Mouse (Mus musculus) liver, embryonic 11.5 days (tissue): Measurements from ENCODE around the gene Grip1. TPM values are rescaled to one million over a fixed set of nuclear protein-coding genes. Genes with fewer than 3 reads are reported as not detected.

Experiments used
- ATAC-seq: fragments of 200-750 bp; cut with Nextera tagmentation; replicated peaks from 2 replicates; pipeline ENCODE4 v1.8.0; 2017; ENCODE audit warnings: moderate number of reproducible peaks, mild to moderate bottlenecking, moderate TSS enrichment, moderate library complexity; ENCODE audit not compliant: low FRiP score
- DNase-seq: peaks from one replicate; pipeline ENCODE4 v3.0.0-alpha.2; 2017; ENCODE audit warnings: low spot score
- H3K27ac ChIP-seq: fragments of 300-500 bp; sonication (generic); 2 replicates; pipeline ENCODE4 v1.5.1; 2014; ENCODE audit warnings: mild to moderate bottlenecking, low read depth, low read length, control low read depth
- H3K27me3 ChIP-seq: fragments of 300-500 bp; sonication (generic); replicated peaks from 2 replicates; pipeline ENCODE4 v1.6.1; 2014; ENCODE audit warnings: low read length, mixed read lengths; ENCODE audit not compliant: control insufficient read depth, insufficient read depth
- H3K36me3 ChIP-seq: fragments of 300-500 bp; sonication (generic); 2 replicates; pipeline ENCODE4 v1.6.1; 2014; ENCODE audit warnings: mild to moderate bottlenecking, low read length, moderate library complexity, mixed read lengths; ENCODE audit not compliant: control insufficient read depth, insufficient read depth
- H3K4me1 ChIP-seq: fragments of 300-500 bp; sonication (generic); replicated peaks from 2 replicates; pipeline ENCODE4 v1.6.1; 2014; ENCODE audit warnings: low read length, mixed read lengths; ENCODE audit not compliant: control insufficient read depth, insufficient read depth
- H3K4me2 ChIP-seq: fragments of 300-500 bp; sonication (generic); 2 replicates; pipeline ENCODE4 v1.6.1; 2014; ENCODE audit warnings: mild to moderate bottlenecking, control low read depth, moderate library complexity
- H3K4me3 ChIP-seq: fragments of 300-500 bp; sonication (generic); 2 replicates; pipeline ENCODE4 v1.5.1; 2014; ENCODE audit warnings: low read depth, low read length, control low read depth
- H3K9ac ChIP-seq: fragments of 300-500 bp; sonication (generic); 2 replicates; pipeline ENCODE4 v1.6.1; 2014; ENCODE audit warnings: low read depth, low read length, control low read depth
- H3K9me3 ChIP-seq: fragments of 300-500 bp; sonication (generic); 2 replicates; pipeline ENCODE4 v1.6.1; 2016; ENCODE audit warnings: low read length, inconsistent platforms, mixed read lengths; ENCODE audit not compliant: control insufficient read depth
- WGBS: fragments of 180-500 bp; shearing (Covaris S2); extraction: QIAGEN DNeasy Blood & Tissue Kit; methylation state at CpG from one replicate; pipeline ENCODE4 v1.1.7; 2014; 5-methylcytosine and 5-hydroxymethylcytosine counted together
- polyA plus RNA-seq: library from polyadenylated mRNA; unstranded; fragments of >200 nt; fragmentation: Nextera tagmentation; extraction: Ambion mirVana; gene quantifications from 2 replicates; pipeline ENCODE4 v1.2.1, GENCODE M21; 2014

Gene Grip1
- polyA plus RNA-seq, 1 experiment from 2014 or later: 2.3 TPM

GRCm38 (mm10) chr10:119928921-119929320 is 475.3 kb downstream of the Grip1 start:
- no peak overlapping the region for H3K9ac ChIP-seq
- no peaks in the 10 kb centered on the region for H3K4me1 ChIP-seq
- no peak overlapping the region for H3K4me3 ChIP-seq
- 82% methylated on average over 2 of the region's 2 CpGs for WGBS
- H3K27me3 ChIP-seq: no peaks in the 10 kb centered on the region
- H3K4me2 ChIP-seq: no peak overlapping the region
- no peak overlapping the region for H3K27ac ChIP-seq
- DNase-seq (no peak), ATAC-seq (no peak)
- no peaks in the 10 kb centered on the region for H3K36me3 ChIP-seq
- H3K9me3 ChIP-seq: no peaks in the 10 kb centered on the region

DNA sequence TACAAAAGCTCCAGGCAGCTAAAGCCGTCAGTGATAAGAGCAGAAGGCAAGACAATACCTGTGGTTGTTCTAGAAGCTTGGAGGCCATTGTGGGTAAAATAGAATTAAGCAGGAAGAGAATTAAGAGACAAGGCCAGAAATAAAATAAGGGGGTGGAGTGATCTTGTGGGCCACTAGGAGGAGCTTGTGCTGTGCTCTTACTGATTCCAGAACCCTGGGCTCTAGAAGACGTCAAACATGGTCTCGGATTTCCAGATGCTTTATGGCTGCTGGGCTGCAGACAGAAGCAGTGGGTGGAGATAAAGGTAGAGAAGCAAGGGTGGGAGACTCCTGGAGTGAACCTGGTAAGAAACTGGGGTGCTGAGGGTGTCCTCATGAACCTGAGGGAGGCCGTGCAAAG is 479.2 kb downstream of the Grip1 start:
- Histone ChIP-seq H3K9ac (no peak overlapping the region), H3K4me1 (no peaks in the 10 kb centered on the region), H3K27ac (no peak overlapping the region), H3K4me3 (no peak overlapping the region), H3K9me3 (no peaks in the 10 kb centered on the region), H3K36me3 (no peaks in the 10 kb centered on the region), H3K4me2 (no peak overlapping the region), H3K27me3 (no peaks in the 10 kb centered on the region)
- DNase-seq (no peak), ATAC-seq (no peak)
- 58% methylated on average over 4 of the region's 4 CpGs for WGBS

- Histone ChIP-seq H3K36me3 (no peaks in the 10 kb centered on the region), H3K27ac (no peak overlapping the region), H3K4me2 (no peak overlapping the region), H3K4me1 (no peaks in the 10 kb centered on the region), H3K27me3 (no peaks in the 10 kb centered on the region), H3K4me3 (no peak overlapping the region), H3K9ac (no peak overlapping the region), H3K9me3 (no peaks in the 10 kb centered on the region)
- 89% methylated on average over 5 of the region's 5 CpGs for WGBS
- DNase-seq: no peak
- ATAC-seq: no peak
These were observed 479.7 kb downstream of the Grip1 start for GRCm38 (mm10) chr10:119933362-119933761.

DNA sequence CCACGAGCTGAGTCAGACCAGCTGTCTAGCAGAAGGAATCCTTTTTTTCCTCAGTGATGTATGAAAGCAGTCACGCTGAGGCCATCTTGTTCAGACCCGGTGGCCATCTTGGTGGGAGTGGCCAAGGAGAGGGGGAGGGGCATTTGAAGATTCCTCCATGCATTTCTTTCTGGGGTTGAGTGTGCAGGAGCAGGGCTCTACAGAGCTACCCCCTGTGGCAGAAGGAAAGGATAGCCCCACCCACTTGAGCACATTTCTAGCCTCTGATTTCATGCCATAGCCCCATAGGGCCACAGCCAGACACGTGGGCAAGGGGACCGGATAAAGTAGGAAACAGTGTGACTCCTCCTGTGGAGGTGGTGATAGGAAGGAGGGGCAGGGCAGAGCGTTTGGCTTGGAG is 481.6 kb downstream of the Grip1 start:
- no peaks in the 10 kb centered on the region for H3K36me3 ChIP-seq
- no peak overlapping the region for H3K4me3 ChIP-seq
- WGBS: 72% methylated on average over 6 of the region's 6 CpGs
- H3K9ac ChIP-seq: no peak overlapping the region
- no peak overlapping the region for H3K27ac ChIP-seq
- H3K4me1 ChIP-seq: no peaks in the 10 kb centered on the region
- DNase-seq (no peak), ATAC-seq (no peak)
- H3K9me3 ChIP-seq: no peaks in the 10 kb centered on the region
- H3K4me2 ChIP-seq: no peak overlapping the region
- no peaks in the 10 kb centered on the region for H3K27me3 ChIP-seq

- WGBS: 89% methylated on average over 16 of the region's 16 CpGs
- no peak overlapping the region for H3K9ac ChIP-seq
- DNase-seq: no peak
- H3K4me3 ChIP-seq: no peak overlapping the region
- no peaks in the 10 kb centered on the region for H3K36me3 ChIP-seq
- H3K4me1 ChIP-seq: no peaks in the 10 kb centered on the region
- H3K27me3 ChIP-seq: no peaks in the 10 kb centered on the region
- H3K4me2 ChIP-seq: no peak overlapping the region
- no peak overlapping the region for H3K27ac ChIP-seq
- ATAC-seq: no peak
- H3K9me3 ChIP-seq: no peaks in the 10 kb centered on the region
These were observed 483.9 kb downstream of the Grip1 start for GRCm38 (mm10) chr10:119937481-119937880.

GRCm38 (mm10) chr10:119943906-119944305 is 490.3 kb downstream of the Grip1 start:
- H3K27ac ChIP-seq: no peak overlapping the region
- H3K36me3 ChIP-seq: no peaks in the 10 kb centered on the region
- no peaks in the 10 kb centered on the region for H3K27me3 ChIP-seq
- ATAC-seq: no peak
- no peaks in the 10 kb centered on the region for H3K4me1 ChIP-seq
- H3K9me3 ChIP-seq: no peaks in the 10 kb centered on the region
- H3K4me2 ChIP-seq: no peak overlapping the region
- H3K9ac ChIP-seq: no peak overlapping the region
- 85% methylated on average over 8 of the region's 8 CpGs for WGBS
- no peak for DNase-seq
- no peak overlapping the region for H3K4me3 ChIP-seq

DNA sequence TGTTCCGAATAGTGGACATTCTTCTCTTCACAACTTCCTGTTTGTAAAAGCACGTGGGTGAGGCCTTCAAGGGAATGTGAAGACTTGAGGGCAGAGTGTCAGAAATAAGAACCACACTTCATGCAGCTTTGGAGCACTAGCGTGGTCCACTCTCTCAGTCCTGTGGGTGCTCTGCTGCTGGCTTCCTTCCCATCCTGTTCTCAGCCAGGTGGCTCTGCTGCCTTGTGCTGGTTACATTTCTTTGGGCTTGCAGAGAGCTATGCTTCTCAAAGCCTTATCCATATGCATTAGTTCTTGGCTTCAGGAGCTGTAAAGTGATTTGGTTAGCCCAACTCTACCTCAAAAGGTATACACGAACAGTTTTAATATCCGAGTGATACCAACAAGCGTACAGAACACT is 497.8 kb downstream of the Grip1 start:
- H3K4me1 ChIP-seq: no peaks in the 10 kb centered on the region
- H3K27me3 ChIP-seq: no peaks in the 10 kb centered on the region
- DNase-seq: no peak
- H3K4me2 ChIP-seq: no peak overlapping the region
- H3K9me3 ChIP-seq: no peaks in the 10 kb centered on the region
- no peak for ATAC-seq
- H3K36me3 ChIP-seq: no peaks in the 10 kb centered on the region
- no peak overlapping the region for H3K27ac ChIP-seq
- 79% methylated on average over 6 of the region's 6 CpGs for WGBS
- H3K9ac ChIP-seq: no peak overlapping the region
- no peak overlapping the region for H3K4me3 ChIP-seq

DNA sequence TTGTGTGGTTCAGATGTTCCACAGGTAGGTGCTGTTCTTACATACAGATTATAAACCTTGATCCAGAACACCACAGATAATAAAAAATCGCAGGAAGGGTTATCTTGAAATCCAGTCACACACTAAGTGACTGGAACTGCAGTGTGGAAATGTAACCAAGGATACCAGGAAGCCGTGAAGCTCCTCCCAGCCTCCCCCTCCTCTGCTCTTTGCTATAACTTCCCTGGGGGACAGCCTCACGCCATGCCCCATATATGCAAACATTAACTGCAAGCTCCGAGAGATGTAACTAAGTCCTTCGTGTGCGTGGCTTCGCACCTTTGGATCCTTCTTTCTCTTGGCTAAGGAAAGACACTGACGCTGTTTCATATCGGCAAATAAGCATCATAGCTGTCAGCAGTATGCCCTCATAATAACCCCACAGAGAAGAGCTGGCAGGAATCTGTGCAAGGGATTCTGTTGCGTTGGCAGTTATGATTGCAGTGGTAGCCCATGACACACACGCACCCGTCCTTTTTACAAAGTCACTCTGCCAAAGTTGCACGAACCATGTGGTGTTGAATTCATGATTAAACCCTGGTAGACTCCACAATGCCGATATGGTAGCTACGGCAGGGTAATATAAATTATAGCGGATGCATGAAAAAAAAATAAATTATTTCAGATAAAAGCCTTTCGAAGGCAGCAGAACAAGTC is 503.8 kb downstream of the Grip1 start:
- H3K27ac ChIP-seq: no peak overlapping the region
- DNase-seq (no peak), ATAC-seq (no peak)
- H3K9ac ChIP-seq: no peak overlapping the region
- no peaks in the 10 kb centered on the region for H3K4me1 ChIP-seq
- no peaks in the 10 kb centered on the region for H3K9me3 ChIP-seq
- no peak overlapping the region for H3K4me3 ChIP-seq
- WGBS: 79% methylated on average over 17 of the region's 17 CpGs
- no peaks in the 10 kb centered on the region for H3K27me3 ChIP-seq
- no peak overlapping the region for H3K4me2 ChIP-seq
- no peaks in the 10 kb centered on the region for H3K36me3 ChIP-seq

- no peak overlapping the region for H3K4me2 ChIP-seq
- H3K9ac ChIP-seq: no peak overlapping the region
- 43% methylated on average over 3 of the region's 3 CpGs for WGBS
- no peaks in the 10 kb centered on the region for H3K9me3 ChIP-seq
- H3K36me3 ChIP-seq: no peaks in the 10 kb centered on the region
- no peaks in the 10 kb centered on the region for H3K27me3 ChIP-seq
- ATAC-seq: no peak
- no peak overlapping the region for H3K4me3 ChIP-seq
- no peak for DNase-seq
- H3K27ac ChIP-seq: no peak overlapping the region
- H3K4me1 ChIP-seq: no peaks in the 10 kb centered on the region
These were observed 507.3 kb downstream of the Grip1 start for GRCm38 (mm10) chr10:119960915-119961314.
